Mouse (Mus musculus): Measurements from ENCODE around the gene Sltm.
"Not testable (repeated sequence)": the region's sequence is repeated elsewhere in the genome, so short reads cannot be mapped to it uniquely, and the experiment has no call there.

Sltm gene

GRCm38 (mm10) chr9:70542305-70543041 is at the start of gene Sltm:
TSS of gene Sltm (plus strand) at chr9:70542754.
- peak; percentile 99 for DNase-seq (ENCODE audit: low read depth, low spot score)

- DNase-seq (ENCODE audit: low read depth, low spot score): no peak
Observed at GRCm38 (mm10) chr9:70493038-70493437, 49.5 kb upstream of the Sltm start.

GRCm38 (mm10) chr9:70496990-70497389 is 45.6 kb upstream of the Sltm start:
- DNase-seq (ENCODE audit: low read depth, low spot score): no peak

- peak; percentile 53 for DNase-seq (ENCODE audit: low read depth, low spot score)
Observed at GRCm38 (mm10) chr9:70502284-70503014, 40.1 kb upstream of the Sltm start.

GRCm38 (mm10) chr9:70503015-70503603 is 39.4 kb upstream of the Sltm start:
- DNase-seq (ENCODE audit: low read depth, low spot score): peak; percentile 85

- DNase-seq (ENCODE audit: low read depth, low spot score): peak; percentile 96
Observed at GRCm38 (mm10) chr9:70503626-70504041, 38.9 kb upstream of the Sltm start, which contains the start of gene Rnf111. TSS of gene Rnf111 (minus strand) at chr9:70503725.

GRCm38 (mm10) chr9:70506186-70506585 is 36.4 kb upstream of the Sltm start:
- DNase-seq (ENCODE audit: low read depth, low spot score): peak; percentile 56

- no peak for DNase-seq (ENCODE audit: low read depth, low spot score)
Observed at GRCm38 (mm10) chr9:70506787-70507186, 35.8 kb upstream of the Sltm start.

GRCm38 (mm10) chr9:70509906-70510525 is 32.5 kb upstream of the Sltm start:
- DNase-seq (ENCODE audit: low read depth, low spot score): no peak

- DNase-seq (ENCODE audit: low read depth, low spot score): peak; percentile 35
Observed at GRCm38 (mm10) chr9:70510998-70511583, 31.5 kb upstream of the Sltm start.

- no peak for DNase-seq (ENCODE audit: low read depth, low spot score)
Observed at GRCm38 (mm10) chr9:70511681-70512080, 30.9 kb upstream of the Sltm start.

- DNase-seq (ENCODE audit: low read depth, low spot score): no peak
Observed at GRCm38 (mm10) chr9:70520651-70521050, 21.9 kb upstream of the Sltm start.

- no peak for DNase-seq (ENCODE audit: low read depth, low spot score)
Observed at GRCm38 (mm10) chr9:70523813-70524212, 18.7 kb upstream of the Sltm start.

- DNase-seq (ENCODE audit: low read depth, low spot score): no peak
Observed at GRCm38 (mm10) chr9:70524366-70524765, 18.2 kb upstream of the Sltm start.

GRCm38 (mm10) chr9:70533328-70533727 is 9.2 kb upstream of the Sltm start:
- no peak for DNase-seq (ENCODE audit: low read depth, low spot score)

GRCm38 (mm10) chr9:70541584-70541983 is 970 bp upstream of the Sltm start:
- no peak for DNase-seq (ENCODE audit: low read depth, low spot score)

- DNase-seq (ENCODE audit: low read depth, low spot score): no peak
Observed at GRCm38 (mm10) chr9:70543048-70543880, 710 bp downstream of the Sltm start.

GRCm38 (mm10) chr9:70543985-70544384 is 1.4 kb downstream of the Sltm start:
- no peak for DNase-seq (ENCODE audit: low read depth, low spot score)

GRCm38 (mm10) chr9:70544831-70545230 is 2.3 kb downstream of the Sltm start:
- no peak for DNase-seq (ENCODE audit: low read depth, low spot score)

GRCm38 (mm10) chr9:70546576-70546975 is 4.0 kb downstream of the Sltm start:
- DNase-seq (ENCODE audit: low read depth, low spot score): not testable (repeated sequence)

GRCm38 (mm10) chr9:70548304-70548703 is 5.8 kb downstream of the Sltm start:
- no peak for DNase-seq (ENCODE audit: low read depth, low spot score)

Measured in A20 (cell line).